Mouse (Mus musculus): ENCODE data around the gene Nek3. TPM values are rescaled to one million over a fixed set of nuclear protein-coding genes. Genes with fewer than 3 reads are reported as not detected.

Gene Nek3
- polyA plus RNA-seq (2012; rRNA removed), result 2.7 and 2.8 TPM in 2 replicates

DNA sequence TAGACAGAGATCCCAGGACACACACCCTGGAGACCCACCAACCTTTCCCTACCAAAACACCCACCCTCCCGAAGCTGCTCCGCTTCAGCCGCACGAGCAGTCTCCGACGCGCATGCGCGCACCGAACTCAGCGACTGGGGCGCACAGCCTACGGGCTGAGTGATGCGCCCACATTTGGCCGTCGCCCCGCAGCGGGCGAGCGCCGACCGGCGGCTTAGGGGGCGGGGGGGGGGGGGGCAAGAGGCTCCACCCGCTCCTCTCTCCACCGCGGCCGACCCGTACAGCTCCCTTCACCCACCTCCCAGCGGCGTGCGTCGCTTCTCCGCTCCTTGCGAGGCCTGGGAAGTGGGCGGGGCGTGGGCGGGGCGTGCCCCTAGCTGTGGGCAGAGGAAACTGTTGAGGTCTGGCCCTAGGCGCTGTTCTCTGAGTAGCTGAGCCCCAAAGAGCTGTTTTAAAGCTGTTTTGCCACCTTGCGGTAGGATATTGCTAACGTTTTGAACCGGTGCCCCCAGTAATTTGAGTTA lies at the start of gene Nek3:
Nek3 (minus strand) TSS at position 356 of the 524 bp plus-strand sequence.
- TF ChIP-seq CTCF (IDR thresholded peaks at IDR 0.05; ENCODE audit: extremely low read depth, insufficient read depth, low read length), result peak; percentile 46; the same call in 1 of the 2 replicates
- TF ChIP-seq POLR2A (IDR thresholded peaks at IDR 0.05; ENCODE audit: extremely low read depth, insufficient read depth, low read length), result peak; percentile 54; the same call in 1 of the 2 replicates
- H3K27ac ChIP-seq (ENCODE audit: insufficient read depth, low read length), result no peak within 1 kb of the TSS; the same call in 1 of the 2 replicates

GRCm38 (mm10) chr8:22214826-22215225 lies 48.6 kb upstream of the Nek3 start:
- TF ChIP-seq POLR2A (IDR thresholded peaks at IDR 0.05; ENCODE audit: extremely low read depth, insufficient read depth, low read length), result no peak
- H3K27ac ChIP-seq (ENCODE audit: insufficient read depth, low read length), result no peak overlapping the region
- no peak overlapping the region for H3K4me3 ChIP-seq (ENCODE audit: insufficient read depth, low read length)
- H3K4me1 ChIP-seq (ENCODE audit: control insufficient read depth, insufficient read depth, low read length), result no peaks in the 10 kb centered on the region

More for the DNA sequence above, at the start of gene Nek3:
- H3K4me1 ChIP-seq (ENCODE audit: control insufficient read depth, insufficient read depth, low read length), result peaks cover 1% of the 10 kb centered on the region; the same call in 1 of the 2 replicates
- peak within 1 kb of the TSS; percentile 37 for H3K4me3 ChIP-seq (ENCODE audit: insufficient read depth, low read length)

DNA sequence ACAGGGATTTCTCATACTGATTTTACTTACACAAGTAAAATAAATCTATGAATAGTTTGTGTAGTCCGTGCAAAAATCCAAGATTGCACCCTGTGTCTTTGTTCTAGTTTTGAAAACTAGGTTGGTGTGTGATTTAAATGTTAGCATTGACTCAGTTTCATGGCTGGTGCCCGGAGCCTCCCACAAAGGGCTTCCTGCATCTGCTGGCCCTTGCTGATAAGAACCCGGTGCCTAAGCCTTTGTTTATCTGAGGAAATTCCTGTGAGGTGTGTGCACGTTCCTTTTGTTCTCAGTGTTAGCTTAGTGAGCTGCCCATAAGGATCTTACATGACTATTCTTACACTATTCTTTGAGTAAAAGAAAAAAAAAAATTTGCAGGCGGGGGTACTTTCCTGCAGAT lies 42.8 kb upstream of the Nek3 start:
- no peak overlapping the region for H3K4me3 ChIP-seq (ENCODE audit: insufficient read depth, low read length)
- no peak for TF ChIP-seq POLR2A (IDR thresholded peaks at IDR 0.05; ENCODE audit: extremely low read depth, insufficient read depth, low read length)
- no peak for TF ChIP-seq CTCF (IDR thresholded peaks at IDR 0.05; ENCODE audit: extremely low read depth, insufficient read depth, low read length)
- no peak overlapping the region for H3K27ac ChIP-seq (ENCODE audit: insufficient read depth, low read length)
- no peaks in the 10 kb centered on the region for H3K4me1 ChIP-seq (ENCODE audit: control insufficient read depth, insufficient read depth, low read length)

GRCm38 (mm10) chr8:22207535-22207934 lies 41.3 kb upstream of the Nek3 start:
- no peaks in the 10 kb centered on the region for H3K4me1 ChIP-seq (ENCODE audit: control insufficient read depth, insufficient read depth, low read length)
- H3K4me3 ChIP-seq (ENCODE audit: insufficient read depth, low read length), result no peak overlapping the region
- H3K27ac ChIP-seq (ENCODE audit: insufficient read depth, low read length), result no peak overlapping the region
- no peak for TF ChIP-seq CTCF (IDR thresholded peaks at IDR 0.05; ENCODE audit: extremely low read depth, insufficient read depth, low read length)
- TF ChIP-seq POLR2A (IDR thresholded peaks at IDR 0.05; ENCODE audit: extremely low read depth, insufficient read depth, low read length), result no peak

DNA sequence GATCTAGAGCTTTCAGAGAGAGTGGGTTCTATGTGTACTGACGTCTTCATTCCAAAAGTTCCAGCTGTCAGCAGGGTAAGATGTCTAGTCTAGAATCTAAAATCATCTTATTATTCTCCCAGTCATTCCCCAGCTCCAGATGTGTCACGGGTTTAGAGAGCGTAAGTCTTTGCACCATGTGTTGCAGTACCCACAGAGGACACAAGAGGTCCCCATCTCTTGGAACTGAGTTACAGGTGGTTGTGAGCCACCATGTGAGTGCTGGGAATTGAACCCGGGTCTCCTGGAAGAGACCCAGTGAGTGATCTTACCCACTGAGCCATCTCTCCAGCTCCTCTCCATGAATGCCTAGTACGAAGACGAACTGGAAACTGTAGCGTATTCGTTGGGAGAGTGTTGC lies 33.2 kb upstream of the Nek3 start:
- Histone ChIP-seq H3K4me3 (ENCODE audit: insufficient read depth, low read length) (no peak overlapping the region), H3K27ac (ENCODE audit: insufficient read depth, low read length) (no peak overlapping the region), H3K4me1 (ENCODE audit: control insufficient read depth, insufficient read depth, low read length) (0 out of 2 replicates have a peak, but pooled peaks cover 2% of the 10 kb centered on the region)
- TF ChIP-seq POLR2A (IDR thresholded peaks at IDR 0.05; ENCODE audit: extremely low read depth, insufficient read depth, low read length), result no peak
- no peak for TF ChIP-seq CTCF (IDR thresholded peaks at IDR 0.05; ENCODE audit: extremely low read depth, insufficient read depth, low read length)

DNA sequence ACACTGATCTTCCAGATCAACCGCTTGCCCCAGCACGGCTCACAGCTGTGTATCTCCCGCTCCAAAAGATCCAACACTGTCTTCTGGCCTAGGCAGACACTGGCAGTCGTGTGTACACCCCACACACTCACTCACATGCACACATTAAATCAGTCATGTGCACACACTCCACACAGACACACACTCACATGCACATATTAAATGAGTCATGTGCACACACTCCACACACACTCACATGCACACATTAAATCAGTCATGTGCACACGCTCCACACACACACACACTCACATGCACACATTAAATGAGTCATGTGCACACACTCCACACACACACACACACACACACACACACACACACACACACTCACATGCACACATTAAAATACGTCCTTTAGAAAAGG lies 31.7 kb upstream of the Nek3 start:
- TF ChIP-seq CTCF (IDR thresholded peaks at IDR 0.05; ENCODE audit: extremely low read depth, insufficient read depth, low read length) (no peak), POLR2A (IDR thresholded peaks at IDR 0.05; ENCODE audit: extremely low read depth, insufficient read depth, low read length) (no peak)
- H3K4me1 ChIP-seq (ENCODE audit: control insufficient read depth, insufficient read depth, low read length), result peaks cover 2% of the 10 kb centered on the region; the same call in 1 of the 2 replicates
- H3K27ac ChIP-seq (ENCODE audit: insufficient read depth, low read length), result no peak overlapping the region
- no peak overlapping the region for H3K4me3 ChIP-seq (ENCODE audit: insufficient read depth, low read length)

DNA sequence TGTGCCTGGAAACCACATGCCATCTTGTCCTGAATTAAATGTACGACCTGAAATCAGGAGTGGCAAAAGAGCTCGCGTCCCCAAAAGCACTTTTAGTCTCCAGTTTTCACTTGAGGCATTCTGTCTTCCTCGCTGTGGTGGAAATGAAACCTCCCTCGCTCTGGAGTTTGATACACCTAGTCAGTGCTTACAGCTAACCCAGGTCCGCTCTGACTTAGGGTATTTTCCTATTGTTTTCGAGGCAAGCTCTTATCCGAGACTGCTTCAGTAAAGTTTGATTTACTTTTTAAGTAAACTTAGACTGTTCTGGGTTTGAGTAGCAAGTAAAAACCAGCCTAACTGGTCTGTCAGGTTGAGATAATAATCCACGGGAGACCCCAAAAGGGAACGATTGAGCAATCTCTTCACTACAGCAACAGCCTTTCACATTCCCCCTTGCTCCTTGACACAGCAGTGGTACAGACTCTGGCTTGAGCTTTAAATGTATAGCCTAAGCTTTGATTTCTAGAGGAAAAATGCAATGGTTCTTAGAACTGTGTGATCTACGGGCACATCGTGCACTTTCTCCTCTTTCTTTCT lies 27.3 kb upstream of the Nek3 start:
- Histone ChIP-seq H3K4me1 (ENCODE audit: control insufficient read depth, insufficient read depth, low read length) (peaks cover 2% of the 10 kb centered on the region; the same call in 1 of the 2 replicates), H3K27ac (ENCODE audit: insufficient read depth, low read length) (peak overlapping the region; percentile 99), H3K4me3 (ENCODE audit: insufficient read depth, low read length) (peak overlapping the region; percentile 60)
- TF ChIP-seq POLR2A (IDR thresholded peaks at IDR 0.05; ENCODE audit: extremely low read depth, insufficient read depth, low read length), result no peak
- TF ChIP-seq CTCF (IDR thresholded peaks at IDR 0.05; ENCODE audit: extremely low read depth, insufficient read depth, low read length), result no peak

GRCm38 (mm10) chr8:22192660-22193431 lies 26.6 kb upstream of the Nek3 start, which contains the start of gene Vps36:
Gene Vps36, plus strand, starts transcription at chr8:22192809.
- TF ChIP-seq CTCF (IDR thresholded peaks at IDR 0.05; ENCODE audit: extremely low read depth, insufficient read depth, low read length) (peak; percentile 66), POLR2A (IDR thresholded peaks at IDR 0.05; ENCODE audit: extremely low read depth, insufficient read depth, low read length) (no peak)
- Histone ChIP-seq H3K4me1 (ENCODE audit: control insufficient read depth, insufficient read depth, low read length) (peaks cover under 1% of the 10 kb centered on the region; the same call in 1 of the 2 replicates), H3K27ac (ENCODE audit: insufficient read depth, low read length) (peak within 1 kb of the TSS; percentile 99), H3K4me3 (ENCODE audit: insufficient read depth, low read length) (peak within 1 kb of the TSS; percentile 60)

GRCm38 (mm10) chr8:22185431-22186397 lies 19.5 kb upstream of the Nek3 start, which contains the start of gene Ckap2:
Gene Ckap2, minus strand, starts transcription at chr8:22185819.
- no peak for TF ChIP-seq CTCF (IDR thresholded peaks at IDR 0.05; ENCODE audit: extremely low read depth, insufficient read depth, low read length)
- 0 out of 2 replicates have a peak, but pooled peaks have one; percentile 13 for TF ChIP-seq POLR2A (IDR thresholded peaks at IDR 0.05; ENCODE audit: extremely low read depth, insufficient read depth, low read length)
- H3K27ac ChIP-seq (ENCODE audit: insufficient read depth, low read length), result no peak within 1 kb of the TSS

More at GRCm38 (mm10) chr8:22185431-22186397, 19.5 kb upstream of the Nek3 start, which contains the start of gene Ckap2:
- no peaks in the 10 kb centered on the region for H3K4me1 ChIP-seq (ENCODE audit: control insufficient read depth, insufficient read depth, low read length)
- H3K4me3 ChIP-seq (ENCODE audit: insufficient read depth, low read length), result peak within 1 kb of the TSS; percentile 37
